Mouse (Mus musculus) kidney, postnatal 36 days (tissue): ENCODE results near the gene Zfp652.
A peak's percentile ranks its signal among the peaks of the same experiment; 100 is the strongest.
"Not testable (repeated sequence)": the region's sequence is repeated elsewhere in the genome, so short reads cannot be mapped to it uniquely, and the experiment has no call there.

Source experiments
- DNase-seq, 2 experiments: peaks; one replicate each; pipeline ENCODE4 v3.0.0; 2021 to 2022; ENCODE audit warnings: mixed read lengths in 2 of 2

Zfp652 gene

DNA sequence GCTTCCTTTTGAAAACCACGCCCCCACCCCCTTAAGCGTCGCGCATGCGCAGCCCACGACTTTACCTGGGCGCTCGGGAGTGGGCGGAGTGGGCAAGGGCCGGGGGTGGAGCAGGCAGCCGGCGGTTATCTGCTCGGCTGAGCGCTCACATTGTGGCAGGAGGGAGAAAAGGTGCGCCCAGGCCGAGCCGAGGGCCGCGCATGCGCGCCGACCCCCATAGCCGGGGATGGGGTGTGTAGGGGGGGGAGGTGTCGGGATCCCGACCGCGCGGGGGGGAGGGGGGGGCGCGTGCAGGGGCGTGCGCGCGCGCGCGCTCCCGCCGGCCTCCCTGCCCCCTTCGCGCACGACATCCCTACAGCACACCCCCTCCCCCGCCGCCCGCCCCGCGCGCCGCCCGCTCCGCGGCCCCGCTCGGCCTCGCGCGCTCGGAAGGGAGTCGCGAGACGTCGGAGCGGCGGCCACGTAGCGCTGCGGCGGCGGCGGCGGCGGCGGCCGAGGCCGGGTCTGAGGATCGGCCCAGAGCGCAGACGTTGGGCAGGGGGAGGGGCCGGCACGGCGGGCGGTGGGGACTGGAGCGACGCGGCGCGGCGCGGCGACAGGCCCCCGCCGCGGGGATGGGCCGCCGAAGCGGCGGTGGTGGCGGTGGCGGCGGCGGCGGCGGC, at the start of gene Zfp652:
Gene Zfp652 (plus strand): TSS at position 111 of the 662 bp plus-strand sequence.
- DNase-seq, result peak; percentile 90

DNA sequence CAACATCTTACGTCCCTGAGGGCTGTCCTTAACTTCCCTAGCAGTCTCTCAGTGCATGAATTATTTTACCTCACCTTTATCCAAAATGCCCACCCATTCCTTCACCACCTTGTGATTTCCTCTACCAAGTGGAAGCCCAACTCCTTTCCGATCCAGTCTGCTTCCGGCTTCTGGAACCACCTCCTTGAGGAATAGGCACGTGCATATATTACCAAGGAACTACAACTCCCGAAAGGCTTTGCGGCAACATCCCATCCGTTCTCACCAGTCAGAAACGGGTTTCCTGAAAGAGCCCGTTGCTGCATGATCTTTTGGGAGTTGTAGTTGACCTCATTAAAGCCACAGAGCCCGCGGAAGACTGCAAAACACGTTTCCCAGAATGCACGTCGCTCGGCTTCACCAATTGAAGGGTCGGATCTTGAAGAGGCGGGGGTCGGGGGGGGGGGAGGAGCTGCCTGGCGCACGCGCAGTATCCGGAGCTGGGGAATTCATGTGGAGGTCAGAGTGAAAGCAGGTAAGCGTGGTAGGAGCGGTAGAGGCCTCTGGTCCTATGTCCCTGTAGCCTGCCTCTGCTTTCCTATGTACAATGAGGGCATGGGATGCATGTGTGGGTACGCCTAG, 45.8 kb upstream of the Zfp652 start, which contains the start of gene Phb:
Gene Phb (plus strand): TSS at position 429 of the 621 bp plus-strand sequence.
- DNase-seq, result peak; percentile 96 to 99

DNA sequence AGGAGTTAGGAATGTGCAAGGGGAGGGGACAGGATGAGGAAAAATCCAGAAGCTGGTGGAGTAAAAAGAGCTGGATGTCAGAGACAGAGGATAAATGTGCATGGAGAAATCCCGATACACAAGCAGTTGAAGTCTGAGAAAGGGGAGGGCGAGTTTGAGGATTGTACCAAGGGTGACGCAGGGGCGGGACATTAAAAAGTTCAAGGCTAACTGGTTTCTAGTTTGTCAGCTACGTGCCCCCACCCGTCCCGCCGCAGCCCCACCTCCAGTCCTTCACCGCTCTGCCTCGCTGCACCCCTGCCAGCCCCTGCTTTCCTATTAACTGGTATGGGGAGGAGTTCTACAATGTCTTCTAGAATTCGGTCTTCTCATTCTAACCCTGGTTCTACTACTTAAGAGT, 45.3 kb upstream of the Zfp652 start:
- peak; percentile 73 to 79 for DNase-seq

DNA sequence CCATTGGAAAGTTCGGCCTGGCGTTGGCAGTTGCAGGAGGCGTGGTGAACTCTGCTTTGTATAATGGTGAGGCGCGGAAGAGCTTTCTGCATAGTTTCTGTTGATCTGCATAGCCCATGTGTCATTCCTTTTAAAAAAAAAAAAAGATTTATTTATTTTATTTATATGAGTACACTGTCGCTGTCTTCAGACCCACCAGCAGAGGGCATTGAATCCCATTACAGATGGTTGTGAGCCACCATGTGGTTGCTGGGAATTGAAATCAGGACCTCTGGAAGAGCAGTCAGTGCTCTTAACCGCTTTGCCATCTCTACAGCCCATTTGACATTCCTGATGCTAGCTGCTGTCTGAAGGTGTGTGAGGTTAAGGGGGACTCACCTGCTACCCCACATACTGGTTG, 44.4 kb upstream of the Zfp652 start:
- DNase-seq, result not testable (repeated sequence)

DNA sequence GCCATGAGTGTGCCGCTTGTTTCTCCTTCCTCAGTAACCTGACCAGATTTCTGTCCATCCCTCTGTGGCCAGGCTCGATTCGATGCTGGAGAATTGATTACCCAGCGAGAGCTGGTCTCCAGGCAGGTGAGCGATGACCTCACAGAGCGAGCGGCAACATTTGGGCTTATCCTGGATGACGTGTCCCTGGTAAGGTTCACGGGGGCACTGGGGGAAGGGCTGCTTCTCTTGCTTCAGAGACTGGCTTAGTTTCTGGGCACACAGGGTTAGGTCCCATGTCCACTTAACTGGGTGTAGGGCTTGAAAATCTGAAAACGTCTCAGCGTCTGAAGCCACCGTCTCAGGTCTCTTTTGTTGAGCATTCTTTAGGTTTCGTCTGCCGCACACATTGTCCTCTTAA, 37.0 kb upstream of the Zfp652 start:
- no peak for DNase-seq

DNA sequence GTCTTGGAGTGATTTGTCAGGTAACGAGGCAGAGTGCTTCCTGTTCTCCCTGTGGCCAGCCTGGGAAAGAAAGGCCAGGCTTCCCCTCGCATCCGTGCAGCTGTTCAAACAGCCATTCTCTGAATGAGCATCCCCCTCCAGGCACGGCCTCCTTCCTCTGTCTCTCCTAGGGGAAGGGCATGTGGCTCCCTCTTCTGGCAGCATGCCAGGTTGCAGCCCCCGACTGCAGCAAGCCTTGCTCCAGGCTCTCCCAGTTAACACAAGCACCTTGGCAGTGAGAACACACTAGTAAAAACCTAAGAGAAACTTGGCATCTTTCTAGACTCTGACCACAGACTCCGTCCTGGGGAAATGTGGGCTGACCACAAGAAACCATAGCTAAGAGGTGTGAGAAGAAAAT, 36.2 kb upstream of the Zfp652 start:
- DNase-seq, result peak; percentile 31 to 65

DNA sequence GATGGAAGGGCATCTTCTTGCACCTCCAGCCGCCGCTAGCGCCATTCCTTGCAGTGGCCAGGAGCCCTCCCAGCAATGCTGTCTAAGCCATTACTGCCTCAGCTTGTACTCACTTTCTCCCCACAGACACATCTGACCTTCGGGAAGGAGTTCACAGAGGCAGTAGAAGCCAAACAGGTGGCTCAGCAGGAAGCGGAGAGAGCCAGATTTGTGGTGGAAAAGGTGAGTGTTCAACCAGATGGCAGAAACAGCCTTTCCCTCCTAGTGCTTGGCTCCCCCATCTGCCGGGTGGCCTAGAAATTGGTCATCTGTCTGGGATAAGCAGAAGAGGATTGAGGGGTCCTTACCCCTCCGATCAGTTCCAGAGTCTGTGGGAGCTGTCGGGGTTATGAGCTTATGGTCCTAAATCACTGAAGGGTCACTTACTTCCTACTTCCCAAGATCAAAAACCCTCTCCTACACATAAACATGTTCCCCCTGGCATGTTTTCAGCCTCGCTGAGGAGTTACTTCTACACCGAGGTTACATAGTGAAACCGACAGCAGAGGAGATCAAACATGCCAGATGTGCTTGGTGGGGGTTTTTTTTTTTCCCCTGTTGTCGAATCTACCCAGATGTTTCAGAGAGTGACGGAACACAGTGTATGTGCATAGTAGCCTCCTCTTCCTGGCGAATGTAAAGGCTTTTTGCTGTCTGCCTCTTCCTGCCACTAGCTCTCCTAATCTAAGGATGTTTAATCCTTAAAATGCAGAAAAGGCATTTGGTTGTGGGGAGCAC, 34.4 kb upstream of the Zfp652 start:
- DNase-seq, result no peak

DNA sequence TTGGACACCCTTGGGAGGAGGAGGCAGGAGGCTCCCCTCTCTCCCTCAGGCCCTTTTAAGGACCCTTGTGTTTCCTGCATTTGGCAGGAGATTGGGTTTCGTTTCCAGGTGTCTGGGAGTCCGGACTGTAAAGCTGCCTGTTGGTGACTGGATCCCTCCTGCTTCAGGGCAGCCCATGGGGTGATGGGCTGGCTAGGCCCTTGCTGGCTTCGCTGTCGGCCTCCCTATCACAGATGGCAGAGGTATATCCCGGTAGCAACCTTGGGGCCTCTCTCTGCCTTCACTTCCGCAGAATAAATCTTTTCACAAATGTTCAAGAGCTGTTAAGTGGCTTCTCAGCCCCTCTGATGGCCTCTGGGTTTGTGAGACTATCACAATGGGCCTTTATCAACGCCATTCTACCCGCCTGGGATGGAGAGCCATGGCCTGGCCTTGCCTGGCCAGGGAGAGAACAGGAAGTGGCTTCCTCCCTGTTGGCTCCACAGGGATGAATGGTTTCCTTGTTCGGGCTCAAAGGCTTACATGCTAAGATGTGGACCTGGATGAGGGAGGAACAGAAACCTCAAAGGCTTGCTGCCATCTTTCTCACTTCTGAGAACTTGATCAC, 30.4 kb upstream of the Zfp652 start:
- no peak for DNase-seq

DNA sequence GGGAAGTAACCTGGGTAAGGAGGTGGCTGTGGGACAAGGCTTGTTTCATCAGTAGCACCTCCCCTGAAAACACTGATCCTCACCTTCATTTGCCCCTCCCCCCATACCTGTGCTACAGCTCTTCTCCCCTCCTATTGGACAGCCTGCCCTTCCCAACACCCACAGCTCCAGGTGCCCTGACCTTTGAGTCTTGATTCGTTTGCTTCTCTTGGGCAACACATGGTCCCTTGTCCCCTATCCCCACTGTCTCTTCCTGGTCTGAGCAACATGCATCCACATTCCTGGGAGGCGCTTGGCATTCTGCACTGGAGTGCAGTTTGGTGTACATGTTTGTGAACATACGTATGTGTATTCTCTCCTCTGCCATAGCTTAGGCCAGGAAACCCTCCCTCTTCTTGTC, 29.5 kb upstream of the Zfp652 start:
- no peak for DNase-seq

DNA sequence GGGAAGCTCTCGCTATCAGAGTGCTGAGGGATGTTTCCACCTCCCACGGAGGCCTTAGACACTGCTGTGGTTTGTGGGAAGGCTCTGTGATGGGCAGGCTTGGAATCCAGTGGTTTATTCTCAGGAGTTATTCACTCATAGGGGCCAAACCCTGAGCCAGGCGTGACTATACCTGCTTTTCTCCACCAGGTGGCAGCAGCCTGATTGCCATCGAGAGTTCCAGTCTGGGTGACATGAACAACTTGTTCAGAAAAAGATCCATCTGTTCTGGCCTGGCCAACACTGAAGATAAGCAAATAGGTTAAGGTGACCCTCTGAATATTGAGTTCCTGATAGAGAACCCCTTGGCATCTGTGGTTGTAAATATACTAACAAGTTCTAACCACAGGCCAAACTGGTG, 26.4 kb upstream of the Zfp652 start:
- peak; percentile 75 to 81 for DNase-seq

DNA sequence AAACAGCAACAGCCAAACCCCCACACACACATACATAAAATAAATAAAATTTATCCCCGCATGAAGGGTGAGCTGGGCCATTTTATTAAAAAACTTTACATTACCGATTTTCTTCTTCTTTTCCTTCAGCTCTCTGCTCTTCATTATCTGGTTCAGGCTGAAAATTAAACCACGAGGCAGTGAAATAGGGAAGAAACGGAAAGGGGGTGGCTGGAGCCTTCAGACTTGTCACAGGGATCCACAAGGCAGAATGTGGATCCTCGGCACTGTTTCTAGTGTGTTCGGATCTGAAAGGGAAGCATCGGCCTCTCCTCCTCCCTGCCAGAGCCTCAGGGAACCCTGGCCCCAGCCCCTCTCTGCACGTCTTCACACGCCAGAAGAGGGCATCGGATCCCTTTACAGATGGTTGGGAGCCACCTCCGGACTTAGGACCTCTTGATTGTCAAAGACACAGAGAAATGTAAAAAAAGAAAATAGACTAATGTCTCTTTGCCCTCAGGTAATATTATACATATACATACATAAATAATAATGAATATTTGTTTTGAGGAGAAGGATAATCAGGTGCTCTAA, 25.3 kb upstream of the Zfp652 start:
- peak; percentile 14 to 42 for DNase-seq

DNA sequence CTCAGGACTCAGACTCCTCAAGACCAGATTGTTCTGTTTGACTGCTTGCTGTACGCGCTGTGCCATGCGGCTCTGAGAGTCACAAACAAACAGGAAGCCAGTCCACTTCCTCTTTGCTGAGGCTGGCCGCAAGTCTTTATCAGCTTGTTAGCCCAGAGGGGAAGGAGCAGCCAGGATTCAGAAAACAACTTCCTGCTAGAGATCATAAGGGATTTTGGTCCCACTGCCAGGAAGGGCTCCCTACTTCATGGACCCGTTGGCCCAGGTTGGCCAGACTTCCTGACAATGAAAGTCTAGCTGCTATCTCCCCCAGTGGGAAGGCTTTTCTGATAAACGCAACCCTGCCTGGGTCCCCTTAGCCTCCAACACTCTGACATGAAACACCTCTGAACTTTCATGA, 24.0 kb upstream of the Zfp652 start:
- DNase-seq, result peak; percentile 60 to 72

DNA sequence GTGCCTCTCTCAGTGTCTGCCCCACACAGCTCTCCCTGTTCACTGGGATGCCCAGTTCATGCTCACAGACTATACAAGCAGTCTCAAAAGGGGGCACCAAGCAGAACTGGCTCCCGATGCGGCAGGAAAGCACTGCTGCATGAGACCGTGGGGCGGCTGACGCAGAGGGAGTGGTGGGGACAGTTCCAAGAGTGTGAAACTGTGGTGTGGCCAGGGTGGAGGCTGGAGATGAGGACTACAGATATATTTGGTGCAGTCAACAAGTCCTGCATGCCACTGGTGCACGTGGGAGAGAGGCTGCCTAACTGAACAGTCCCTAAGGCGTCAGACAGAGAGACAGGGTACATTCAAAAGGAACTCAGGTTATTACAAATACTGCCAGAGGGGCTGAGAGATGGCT, 23.5 kb upstream of the Zfp652 start:
- peak; percentile 23 to 42 for DNase-seq

DNA sequence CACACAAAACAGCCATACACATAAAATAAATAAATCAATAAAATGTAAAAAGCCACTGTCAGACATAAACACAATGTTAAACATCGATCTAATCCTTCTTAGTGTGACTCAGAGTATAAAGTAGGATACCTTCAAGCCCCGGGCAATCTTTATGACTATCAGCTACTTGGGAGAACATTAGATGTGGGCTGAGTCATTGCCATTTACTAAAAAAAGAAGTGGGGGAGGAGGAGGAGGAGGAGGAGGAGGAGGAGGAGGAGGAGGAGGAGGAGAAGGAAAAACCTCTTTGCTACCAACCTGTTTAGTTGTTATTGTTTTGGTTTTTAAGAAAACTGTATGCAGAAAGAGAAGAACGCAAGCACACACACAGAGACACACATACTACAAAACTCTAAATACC, 22.9 kb upstream of the Zfp652 start:
- DNase-seq, result no peak

DNA sequence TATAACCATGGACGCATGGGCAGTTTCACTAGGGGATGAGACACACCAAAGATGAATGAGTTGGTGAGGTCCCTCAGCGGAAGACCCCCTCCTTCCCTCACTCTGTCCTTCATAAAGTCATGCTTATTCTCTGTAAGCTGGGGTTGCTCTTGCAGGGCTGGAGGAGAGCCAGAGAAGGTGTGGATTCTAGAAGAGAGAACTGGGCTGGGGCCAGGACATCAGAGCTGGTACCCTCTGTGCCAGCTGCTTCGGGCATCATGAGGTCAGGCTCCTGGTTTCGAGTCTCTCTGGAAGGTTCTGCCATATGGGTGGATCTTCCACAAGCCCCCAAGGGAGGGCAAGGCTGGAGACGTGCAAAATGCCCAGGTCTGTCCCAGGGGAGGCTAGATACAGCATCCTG, 13.9 kb upstream of the Zfp652 start:
- DNase-seq, result no peak

DNA sequence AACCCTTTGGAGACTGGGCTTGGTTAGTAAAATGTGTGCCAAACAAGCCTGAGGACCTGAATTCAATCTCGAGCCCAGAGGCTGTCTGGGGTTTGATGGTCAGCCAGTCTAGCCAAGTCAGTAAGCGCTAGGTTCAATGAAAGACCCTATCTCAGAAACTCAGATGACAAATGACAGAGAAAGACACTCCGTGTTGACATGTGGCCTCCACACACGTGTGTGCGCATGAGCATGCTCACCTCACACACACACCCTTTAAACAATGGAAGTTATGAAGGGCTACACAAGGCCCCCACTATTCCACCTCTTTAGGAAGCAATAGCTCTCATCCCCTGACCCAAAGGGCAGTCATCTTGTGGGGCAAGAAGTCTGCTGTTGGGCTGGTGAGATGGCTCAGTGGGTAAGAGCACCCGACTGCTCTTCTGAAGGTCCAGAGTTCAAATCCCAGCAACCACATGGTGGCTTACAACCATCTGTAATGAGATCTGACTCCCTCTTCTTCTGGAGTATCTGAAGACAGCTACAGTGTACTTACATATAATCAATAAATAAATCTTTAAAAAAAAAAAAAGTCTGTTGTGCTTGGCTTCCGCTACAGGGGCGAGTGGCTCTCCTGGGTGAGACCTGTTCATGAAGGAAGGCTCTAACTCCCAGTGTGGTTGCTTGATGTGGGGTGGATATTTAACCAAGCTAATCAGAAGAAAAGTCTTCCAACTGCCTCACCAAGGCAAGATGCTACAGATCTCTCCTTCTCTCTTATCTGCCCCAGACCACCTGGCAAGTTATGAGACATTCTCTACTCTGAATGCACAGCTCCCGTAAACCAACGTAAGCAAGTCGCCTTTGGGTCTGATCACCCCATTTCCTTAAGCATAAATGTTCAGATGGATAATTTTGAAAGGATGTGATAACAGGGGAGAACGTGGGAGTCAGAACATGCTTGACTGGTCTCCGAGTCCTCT, 11.4 kb upstream of the Zfp652 start:
- DNase-seq, result no peak

DNA sequence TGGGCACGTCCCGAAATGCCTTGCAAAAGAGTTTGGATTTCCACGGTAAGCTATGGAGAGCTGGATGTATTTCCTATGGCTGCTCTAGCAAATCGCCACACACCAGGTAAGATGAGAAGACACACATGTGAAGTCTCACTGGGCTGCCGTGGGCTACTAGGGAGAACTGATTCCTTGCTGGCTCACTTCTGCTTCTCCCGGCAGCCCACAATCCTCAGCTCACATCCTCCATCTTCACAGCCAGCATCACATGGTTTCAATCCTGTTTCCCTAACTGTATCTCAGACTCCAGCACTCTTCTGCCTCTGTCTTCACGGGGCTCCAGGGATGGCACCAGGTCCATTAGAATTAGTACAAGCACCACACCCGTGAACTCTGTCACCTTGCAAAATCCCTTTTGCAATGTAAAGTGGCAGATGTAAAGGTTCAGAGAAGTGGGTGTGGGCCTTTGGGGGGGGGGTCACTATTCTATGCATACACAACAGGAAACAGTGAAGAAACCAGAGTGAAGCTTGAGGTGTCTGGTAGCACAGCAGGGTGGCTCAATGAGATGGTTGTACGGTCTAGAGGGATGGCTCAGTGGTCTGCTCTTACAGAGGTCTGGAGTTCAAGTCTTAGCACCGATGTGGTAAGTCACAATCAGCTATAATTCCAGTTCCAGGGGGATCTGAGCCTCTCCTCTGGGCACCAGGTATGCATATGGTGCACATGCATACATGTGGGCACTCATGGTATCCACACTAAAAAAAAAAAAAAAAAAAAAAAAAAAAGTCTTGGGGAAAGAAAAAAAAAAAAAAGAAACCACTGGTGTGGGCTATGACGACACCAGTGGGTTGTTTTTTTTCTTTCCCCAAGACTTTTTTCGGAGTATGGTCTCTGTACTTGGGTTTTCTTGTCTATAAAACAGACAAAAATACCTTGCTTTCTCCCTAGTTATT, 8.2 kb upstream of the Zfp652 start:
- no peak for DNase-seq

DNA sequence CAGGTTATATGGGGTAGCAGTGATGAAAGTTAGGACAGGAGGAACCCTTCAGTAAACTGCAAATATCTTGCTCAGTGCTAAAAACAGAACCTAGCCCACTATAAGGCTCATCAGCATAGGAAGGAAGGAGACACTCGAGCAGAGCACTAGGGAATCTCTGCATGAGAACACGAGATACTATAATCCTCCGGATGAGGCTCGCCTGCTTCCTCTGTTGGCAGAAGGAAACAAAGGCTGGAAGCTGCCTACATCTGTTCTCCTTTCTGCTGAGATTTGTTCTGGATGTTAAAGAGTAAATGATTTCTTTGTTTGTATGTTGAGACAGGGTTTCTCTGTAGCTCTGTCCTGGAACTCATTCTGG, 7.5 kb upstream of the Zfp652 start:
- DNase-seq, result no peak

DNA sequence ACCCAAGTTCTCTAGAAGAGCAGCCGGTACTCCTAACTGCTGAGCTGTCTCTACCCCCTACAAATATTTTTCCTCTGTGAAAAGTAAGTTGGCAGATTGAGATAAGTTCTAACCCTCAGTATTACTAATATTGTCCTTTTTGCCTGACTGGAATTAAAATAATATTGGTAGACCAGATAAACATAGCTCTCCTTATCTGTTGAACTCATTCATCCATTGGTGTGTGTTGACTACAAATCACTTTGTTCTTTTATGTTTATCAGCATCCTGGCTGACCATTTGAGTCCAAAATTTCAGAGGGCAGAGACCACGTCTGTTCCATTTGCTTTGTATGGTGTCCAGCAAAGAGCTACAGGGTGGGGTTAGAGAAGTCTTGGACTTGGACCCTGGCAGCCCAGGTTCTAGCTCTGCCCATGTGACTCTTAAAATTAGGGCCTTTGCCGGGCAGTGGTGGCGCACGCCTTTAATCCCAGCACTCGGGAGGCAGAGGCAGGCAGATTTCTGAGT, 2.9 kb upstream of the Zfp652 start:
- DNase-seq, result no peak

DNA sequence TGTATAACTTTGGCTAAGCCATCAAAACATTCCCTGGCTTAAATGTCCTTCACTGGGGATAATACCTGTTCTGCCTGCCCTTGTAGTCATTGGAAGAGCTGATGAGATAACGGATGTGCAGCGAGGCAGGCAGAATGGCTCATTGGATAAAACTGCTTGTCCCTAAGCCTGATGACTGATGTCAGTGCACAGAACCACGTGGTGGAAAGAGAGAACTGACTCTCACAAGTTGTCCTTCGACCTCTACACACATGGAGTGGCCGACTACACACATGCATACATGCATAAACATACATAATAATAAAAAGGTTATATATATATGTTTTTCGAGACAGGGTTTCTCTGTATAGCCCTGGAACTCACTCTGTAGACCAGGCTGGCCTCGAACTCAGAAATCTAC, 2.0 kb upstream of the Zfp652 start:
- DNase-seq, result no peak
